Mouse (Mus musculus): ENCODE measurements at regions not wholly inside any gene's neighbourhood (a gene's known extent, or its start where the extent isn't known, plus 50 kb on each side); places are given as distances from the start of the nearest gene placed in this dataset. TPM values are rescaled to one million over a fixed set of nuclear protein-coding genes. Genes with fewer than 3 reads are reported as not detected.
"Not testable (repeated sequence)": the region's sequence is repeated elsewhere in the genome, so short reads cannot be mapped to it uniquely, and the experiment has no call there.

GRCm38 (mm10) chr7:47830124-47830523 is 151.8 kb downstream of the Mrgpra4 start:
- Histone ChIP-seq H3K36me3 (ENCODE audit: control insufficient read depth, insufficient read depth, low read length) (no peaks in the 10 kb centered on the region), H3K9me3 (ENCODE audit: control insufficient read depth, low read length) (no peaks in the 10 kb centered on the region), H3K4me3 (replicated peaks; ENCODE audit: low read depth, low read length) (no peak overlapping the region), H3K4me2 (ENCODE audit: low read length) (no peak overlapping the region), H3K4me1 (ENCODE audit: control insufficient read depth, insufficient read depth, low read length) (no peaks in the 10 kb centered on the region), H3K9ac (replicated peaks; ENCODE audit: low read length) (no peak overlapping the region), H3K27ac (replicated peaks; ENCODE audit: low read depth, low read length) (no peak overlapping the region), H3K27me3 (ENCODE audit: control insufficient read depth, insufficient read depth, low read length) (no peaks in the 10 kb centered on the region)
- peak; percentile 1 for DNase-seq
- ATAC-seq (ENCODE audit: low FRiP score, low TSS enrichment), result no peak
- 31% methylated on average over 2 of the region's 2 CpGs for WGBS

- H3K9me3 ChIP-seq (ENCODE audit: control insufficient read depth, low read length), result peaks cover 18% of the 10 kb centered on the region
- 66% methylated on average over 6 of the region's 6 CpGs for WGBS
- no peak for ATAC-seq (ENCODE audit: low FRiP score, low TSS enrichment)
These were observed 180.2 kb upstream of the Mrgpra3 start for GRCm38 (mm10) chr7:47781373-47781772.

GRCm38 (mm10) chr7:47747528-47747927 is 146.4 kb upstream of the Mrgpra3 start:
- WGBS, result 59% methylated on average over 3 of the region's 3 CpGs
- no peaks in the 10 kb centered on the region for H3K27me3 ChIP-seq (ENCODE audit: control insufficient read depth, insufficient read depth, low read length)
- DNase-seq (no peak), ATAC-seq (ENCODE audit: low FRiP score, low TSS enrichment) (no peak)
- no peak overlapping the region for H3K9ac ChIP-seq (replicated peaks; ENCODE audit: low read length)
- no peak overlapping the region for H3K4me3 ChIP-seq (replicated peaks; ENCODE audit: low read depth, low read length)
- H3K36me3 ChIP-seq (ENCODE audit: control insufficient read depth, insufficient read depth, low read length), result no peaks in the 10 kb centered on the region
- H3K4me2 ChIP-seq (ENCODE audit: low read length), result no peak overlapping the region
- no peaks in the 10 kb centered on the region for H3K4me1 ChIP-seq (ENCODE audit: control insufficient read depth, insufficient read depth, low read length)
- no peak overlapping the region for H3K27ac ChIP-seq (replicated peaks; ENCODE audit: low read depth, low read length)
- peaks cover 23% of the 10 kb centered on the region for H3K9me3 ChIP-seq (ENCODE audit: control insufficient read depth, low read length)

More at GRCm38 (mm10) chr7:47781373-47781772, 180.2 kb upstream of the Mrgpra3 start:
- H3K9ac ChIP-seq (replicated peaks; ENCODE audit: low read length), result no peak overlapping the region
- no peaks in the 10 kb centered on the region for H3K4me1 ChIP-seq (ENCODE audit: control insufficient read depth, insufficient read depth, low read length)
- no peaks in the 10 kb centered on the region for H3K36me3 ChIP-seq (ENCODE audit: control insufficient read depth, insufficient read depth, low read length)
- no peak overlapping the region for H3K4me2 ChIP-seq (ENCODE audit: low read length)
- H3K27me3 ChIP-seq (ENCODE audit: control insufficient read depth, insufficient read depth, low read length), result no peaks in the 10 kb centered on the region
- H3K4me3 ChIP-seq (replicated peaks; ENCODE audit: low read depth, low read length), result no peak overlapping the region
- H3K27ac ChIP-seq (replicated peaks; ENCODE audit: low read depth, low read length), result no peak overlapping the region
- no peak for DNase-seq

GRCm38 (mm10) chr7:47740064-47740463 is 138.9 kb upstream of the Mrgpra3 start:
- ATAC-seq (ENCODE audit: low FRiP score, low TSS enrichment); H3K36me3 ChIP-seq (ENCODE audit: control insufficient read depth, insufficient read depth, low read length); DNase-seq; H3K4me2 ChIP-seq (ENCODE audit: low read length); H3K4me3 ChIP-seq (replicated peaks; ENCODE audit: low read depth, low read length); H3K27ac ChIP-seq (replicated peaks; ENCODE audit: low read depth, low read length); H3K9ac ChIP-seq (replicated peaks; ENCODE audit: low read length); H3K27me3 ChIP-seq (ENCODE audit: control insufficient read depth, insufficient read depth, low read length); H3K4me1 ChIP-seq (ENCODE audit: control insufficient read depth, insufficient read depth, low read length): not testable (repeated sequence)
- WGBS, result 95% methylated on average over 2 of the region's 2 CpGs
- peaks cover 28% of the 10 kb centered on the region; the same call in 1 of the 2 replicates for H3K9me3 ChIP-seq (ENCODE audit: control insufficient read depth, low read length)

GRCm38 (mm10) chr7:47691121-47691520 is 89.9 kb upstream of the Mrgpra3 start:
- WGBS, result 70% methylated on average over 2 of the region's 2 CpGs
- no peak for ATAC-seq (ENCODE audit: low FRiP score, low TSS enrichment)
- no peak for DNase-seq
- peaks cover 16% of the 10 kb centered on the region for H3K9me3 ChIP-seq (ENCODE audit: control insufficient read depth, low read length)
- no peak overlapping the region for H3K27ac ChIP-seq (replicated peaks; ENCODE audit: low read depth, low read length)
- H3K9ac ChIP-seq (replicated peaks; ENCODE audit: low read length), result no peak overlapping the region
- no peaks in the 10 kb centered on the region for H3K27me3 ChIP-seq (ENCODE audit: control insufficient read depth, insufficient read depth, low read length)
- no peak overlapping the region for H3K4me3 ChIP-seq (replicated peaks; ENCODE audit: low read depth, low read length)
- H3K4me1 ChIP-seq (ENCODE audit: control insufficient read depth, insufficient read depth, low read length), result no peaks in the 10 kb centered on the region
- H3K36me3 ChIP-seq (ENCODE audit: control insufficient read depth, insufficient read depth, low read length), result no peaks in the 10 kb centered on the region
- H3K4me2 ChIP-seq (ENCODE audit: low read length), result no peak overlapping the region

GRCm38 (mm10) chr7:47676999-47677398 is 75.8 kb upstream of the Mrgpra3 start:
- Histone ChIP-seq H3K27ac (replicated peaks; ENCODE audit: low read depth, low read length) (no peak overlapping the region), H3K4me1 (ENCODE audit: control insufficient read depth, insufficient read depth, low read length) (no peaks in the 10 kb centered on the region), H3K36me3 (ENCODE audit: control insufficient read depth, insufficient read depth, low read length) (no peaks in the 10 kb centered on the region), H3K9ac (replicated peaks; ENCODE audit: low read length) (no peak overlapping the region), H3K27me3 (ENCODE audit: control insufficient read depth, insufficient read depth, low read length) (no peaks in the 10 kb centered on the region), H3K4me2 (ENCODE audit: low read length) (no peak overlapping the region), H3K4me3 (replicated peaks; ENCODE audit: low read depth, low read length) (no peak overlapping the region), H3K9me3 (ENCODE audit: control insufficient read depth, low read length) (peaks cover 8% of the 10 kb centered on the region; the same call in 1 of the 2 replicates)
- DNase-seq (no peak), ATAC-seq (ENCODE audit: low FRiP score, low TSS enrichment) (no peak)
- WGBS, result 71% methylated on average over 2 of the region's 2 CpGs

Small RNAs in the stretch of these regions (microRNA-seq; reads per million reads assigned to microRNA genes)
- not detected for gene Gm22427
